19 mouse cellular contexts compared by ENCODE assay signal in the genomic region with DNA sequence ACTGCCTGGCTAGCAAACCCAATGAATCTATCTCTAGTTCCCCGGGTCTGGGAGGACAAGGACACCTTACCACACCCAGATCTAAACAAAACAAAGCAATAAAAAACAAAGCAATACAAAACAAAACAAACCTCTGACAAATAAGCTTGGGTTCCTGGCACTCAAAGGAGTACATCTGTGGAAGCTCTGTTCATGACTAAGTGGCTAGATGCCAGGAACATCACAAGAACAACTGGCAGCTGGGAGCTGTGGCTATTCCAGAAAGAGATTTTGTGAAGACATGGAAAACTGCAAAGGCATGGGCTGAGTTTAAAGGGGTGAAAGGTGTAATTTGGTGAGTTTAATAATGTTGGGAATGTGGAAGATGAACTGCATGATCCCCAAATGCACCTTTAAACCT.
DNase-seq lines count a peak whose midpoint lies in the region; ATAC-seq lines count a peak whose summit lies in the region.
"Had no signal": no experiment of that assay in that cellular context is flagged by ENCODE, and none has a peak within 500 bp of the region (broad histone marks: within the 10 kb centered on the region; RNA-seq: fewer than 3 reads in every experiment).

No protein-coding gene starts in this region.

- peak; percentile 31 for DNase-seq in forebrain, embryonic 14.5 days (ENCODE audit: low spot score)
- peak; percentile 10 for DNase-seq in kidney, postnatal 14 days
- DNase-seq in kidney, adult 9 months, result no peak
- peak; percentile 3 for DNase-seq in 3T3-L1 (ENCODE audit: low read depth, low spot score)
- DNase-seq in gastrocnemius, postnatal 25 days, result peak; percentile 17
- no peak for DNase-seq in ovary, postnatal 14 days (ENCODE audit: low spot score)
- DNase-seq in c-Kit-positive CD71-positive TER-119-positive erythroid progenitor cells, embryonic 14.5 days (ENCODE audit: low spot score), result no peak
- DNase-seq: adrenal gland, postnatal 14 days; cerebellum, postnatal 36 days; kidney, adult 11 months; thymus, postnatal 4 days had no signal

- no peaks in the 10 kb centered on the region for H3K9me3 ChIP-seq in forebrain, embryonic 14.5 days (replicated peaks; ENCODE audit: control insufficient read depth, low read length)
- no peaks in the 10 kb centered on the region for H3K9me3 ChIP-seq in forebrain, embryonic 13.5 days (replicated peaks)
- H3K9me3 ChIP-seq: embryonic facial prominence, embryonic 13.5 days; hindbrain, embryonic 12.5 days; limb, embryonic 15.5 days; lung, embryonic 15.5 days; midbrain, embryonic 13.5 days; neural tube, embryonic 12.5 days had no signal

- WGBS in forebrain, embryonic 14.5 days, result 48% methylated on average over 1 of the region's 1 CpGs
- WGBS in forebrain, embryonic 13.5 days, result 56% methylated on average over 1 of the region's 1 CpGs

- no peaks in the 10 kb centered on the region for H3K36me3 ChIP-seq in forebrain, embryonic 14.5 days (ENCODE audit: control insufficient read depth, insufficient read depth, low read length)
- H3K36me3 ChIP-seq in forebrain, embryonic 13.5 days (ENCODE audit: poor library complexity, severe bottlenecking), result no peaks in the 10 kb centered on the region
- H3K36me3 ChIP-seq: embryonic facial prominence, embryonic 13.5 days; hindbrain, embryonic 12.5 days; limb, embryonic 15.5 days; lung, embryonic 15.5 days; midbrain, embryonic 13.5 days; neural tube, embryonic 12.5 days had no signal

- H3K27ac ChIP-seq in forebrain, embryonic 14.5 days (ENCODE audit: low read depth, low read length), result no peak overlapping the region
- no peak overlapping the region for H3K27ac ChIP-seq in forebrain, embryonic 13.5 days
- H3K27ac ChIP-seq: embryonic facial prominence, embryonic 13.5 days; hindbrain, embryonic 12.5 days; limb, embryonic 15.5 days; lung, embryonic 15.5 days; midbrain, embryonic 13.5 days; neural tube, embryonic 12.5 days had no signal

- H3K27me3 ChIP-seq in forebrain, embryonic 14.5 days (replicated peaks; ENCODE audit: control insufficient read depth, insufficient read depth, low read length), result no peaks in the 10 kb centered on the region
- H3K27me3 ChIP-seq in forebrain, embryonic 13.5 days, result no peaks in the 10 kb centered on the region
- H3K27me3 ChIP-seq: embryonic facial prominence, embryonic 13.5 days; hindbrain, embryonic 12.5 days; limb, embryonic 15.5 days; lung, embryonic 15.5 days; midbrain, embryonic 13.5 days; neural tube, embryonic 12.5 days had no signal

- no peak overlapping the region for H3K4me3 ChIP-seq in forebrain, embryonic 14.5 days (ENCODE audit: low read depth, low read length)
- no peak overlapping the region for H3K4me3 ChIP-seq in forebrain, embryonic 13.5 days
- H3K4me3 ChIP-seq: embryonic facial prominence, embryonic 13.5 days; hindbrain, embryonic 12.5 days; limb, embryonic 15.5 days; lung, embryonic 15.5 days; midbrain, embryonic 13.5 days; neural tube, embryonic 12.5 days had no signal

- no peak for ATAC-seq in forebrain, embryonic 14.5 days
- no peak for ATAC-seq in forebrain, embryonic 13.5 days
- ATAC-seq: forebrain, embryonic 16.5 days; midbrain, embryonic 13.5 days had no signal

- H3K9ac ChIP-seq in forebrain, embryonic 14.5 days (ENCODE audit: low read length), result no peak overlapping the region
- no peak overlapping the region for H3K9ac ChIP-seq in forebrain, embryonic 13.5 days
- H3K9ac ChIP-seq: embryonic facial prominence, embryonic 13.5 days; hindbrain, embryonic 12.5 days; limb, embryonic 15.5 days; lung, embryonic 15.5 days; midbrain, embryonic 13.5 days; neural tube, embryonic 12.5 days had no signal

- H3K4me2 ChIP-seq in forebrain, embryonic 14.5 days (ENCODE audit: low read length), result no peak overlapping the region
- H3K4me2 ChIP-seq in forebrain, embryonic 13.5 days, result no peak overlapping the region
- H3K4me2 ChIP-seq: embryonic facial prominence, embryonic 13.5 days; hindbrain, embryonic 12.5 days; limb, embryonic 15.5 days; lung, embryonic 15.5 days; midbrain, embryonic 13.5 days; neural tube, embryonic 12.5 days had no signal

- no peaks in the 10 kb centered on the region for H3K4me1 ChIP-seq in forebrain, embryonic 14.5 days (ENCODE audit: control insufficient read depth, insufficient read depth, low read length)
- peaks cover 5% of the 10 kb centered on the region; the same call in 1 of the 2 replicates for H3K4me1 ChIP-seq in forebrain, embryonic 13.5 days
- H3K4me1 ChIP-seq: embryonic facial prominence, embryonic 13.5 days; hindbrain, embryonic 12.5 days; limb, embryonic 15.5 days; lung, embryonic 15.5 days had no signal

Comparison
In these comparisons a context has a peak if more than half of its experiments do, and no peak if none do; other contexts are left out.
1. DNase-seq: peak in forebrain, embryonic 14.5 days (single experiment), kidney, postnatal 14 days (single experiment), 3T3-L1 (single experiment) and gastrocnemius, postnatal 25 days (single experiment); none in kidney, adult 9 months (single experiment), ovary, postnatal 14 days (single experiment) and c-Kit-positive CD71-positive TER-119-positive erythroid progenitor cells, embryonic 14.5 days (single experiment).